Mouse (Mus musculus) cerebellum, adult 2 months (tissue): ENCODE measurements at regions not wholly inside any gene's neighbourhood (a gene's known extent, or its start where the extent isn't known, plus 50 kb on each side); places are given as distances from the start of the nearest gene placed in this dataset.

Source experiments
- CTCF ChIP-seq: fragments of 200-500 bp; IDR thresholded peaks from 2 replicates; pipeline ENCODE4 v1.5.1; 2011; ENCODE audit warnings: low read depth, mild to moderate bottlenecking, control low read depth, low read length, moderate library complexity, borderline replicate concordance; ENCODE audit not compliant: insufficient read depth
- POLR2A ChIP-seq: fragments of 200-500 bp; IDR thresholded peaks from 2 replicates; pipeline ENCODE4 v1.6.1; 2011; ENCODE audit warnings: low read length, control low read depth, borderline replicate concordance; ENCODE audit not compliant: insufficient read depth

GRCm38 (mm10) chr4:31168357-31168756 lies 795.5 kb upstream of the Map3k7 start:
- TF ChIP-seq CTCF (no peak), POLR2A (no peak)
